Mouse (Mus musculus) c-Kit-positive CD71-positive TER-119-positive erythroid progenitor cells, embryonic 14.5 days (primary cell): Measurements from ENCODE around the gene Zbtb38.

Experiments
- DNase-seq: peaks from one replicate; pipeline ENCODE4 v3.0.0-alpha.2; 2013; ENCODE audit warnings: low spot score

Zbtb38 gene

DNA sequence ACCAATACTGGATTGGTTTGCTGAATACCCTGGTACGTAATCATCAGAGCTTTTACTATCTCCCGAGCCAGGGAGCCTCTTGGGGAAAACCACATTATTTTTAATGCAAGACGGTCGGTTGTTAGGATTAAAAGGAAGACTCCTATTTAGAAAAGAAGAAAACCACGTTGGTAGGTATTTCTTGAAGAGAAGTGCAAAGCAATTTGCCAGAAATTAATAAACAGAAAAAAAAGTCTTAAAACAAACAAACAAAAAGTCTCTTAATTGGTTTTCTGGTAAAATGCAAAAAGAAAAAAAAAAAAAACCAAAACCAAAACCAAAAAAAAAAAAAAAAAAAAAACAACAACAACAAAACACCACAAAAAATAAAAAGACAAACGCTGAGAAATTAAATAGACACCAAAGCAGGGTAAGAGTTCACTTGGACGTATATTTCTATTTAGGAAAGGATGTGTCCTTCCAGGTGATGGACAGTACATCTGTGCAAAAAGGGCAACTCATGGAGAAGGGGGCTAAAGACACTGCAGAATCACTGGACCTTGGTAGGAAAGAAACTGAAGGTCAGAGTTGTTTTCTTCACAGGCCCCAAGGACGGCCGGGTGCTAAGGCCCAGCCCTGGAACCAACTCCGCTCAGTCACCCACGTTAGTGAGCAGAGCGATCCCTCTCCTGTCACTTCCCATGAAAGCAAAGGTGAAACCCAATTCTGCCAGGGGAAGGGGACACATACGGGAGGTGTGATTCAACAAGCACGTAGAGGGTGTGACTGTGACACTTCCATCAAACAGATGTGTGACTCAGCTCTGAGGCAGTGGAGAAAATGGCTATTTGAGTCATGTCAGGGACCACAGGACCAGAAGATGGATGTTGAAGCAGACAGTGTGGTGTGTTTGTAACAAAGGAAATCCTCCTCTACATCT lies 38.9 kb downstream of the Zbtb38 start:
- no peak for DNase-seq

DNA sequence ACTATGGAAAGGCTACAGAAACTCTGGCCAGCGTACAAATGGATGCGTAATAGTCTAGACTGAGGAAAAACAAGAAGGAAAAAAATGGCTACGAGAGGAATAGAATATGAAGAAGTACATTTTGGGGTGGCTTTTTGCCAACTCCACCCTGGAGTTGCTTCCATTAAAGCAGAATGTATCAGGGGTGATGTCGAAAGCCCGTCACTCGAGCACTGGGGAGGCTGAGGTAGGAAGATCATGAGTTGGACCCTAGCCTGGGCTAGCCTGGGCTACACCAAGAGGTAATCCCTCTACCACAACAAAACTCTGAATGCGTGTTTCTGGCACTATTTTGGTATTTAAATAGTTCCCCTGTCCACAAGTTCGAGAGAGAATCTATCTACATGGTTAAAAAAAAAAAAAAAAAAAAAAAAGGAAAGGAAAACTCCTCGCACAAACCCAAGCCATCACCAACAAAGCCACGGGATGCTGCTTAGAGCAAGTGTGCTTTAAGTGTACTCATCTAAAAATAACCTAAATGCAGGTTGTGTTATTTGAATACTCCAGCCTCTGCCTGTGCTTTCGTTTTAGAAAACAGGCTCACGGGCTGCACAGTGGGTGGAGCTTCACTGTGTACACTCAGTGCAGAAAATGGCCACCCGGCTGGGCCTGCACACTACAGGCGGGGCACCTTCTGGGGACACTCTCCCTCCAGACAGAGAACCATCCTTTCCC lies 39.7 kb downstream of the Zbtb38 start:
- peak; percentile 61 for DNase-seq

DNA sequence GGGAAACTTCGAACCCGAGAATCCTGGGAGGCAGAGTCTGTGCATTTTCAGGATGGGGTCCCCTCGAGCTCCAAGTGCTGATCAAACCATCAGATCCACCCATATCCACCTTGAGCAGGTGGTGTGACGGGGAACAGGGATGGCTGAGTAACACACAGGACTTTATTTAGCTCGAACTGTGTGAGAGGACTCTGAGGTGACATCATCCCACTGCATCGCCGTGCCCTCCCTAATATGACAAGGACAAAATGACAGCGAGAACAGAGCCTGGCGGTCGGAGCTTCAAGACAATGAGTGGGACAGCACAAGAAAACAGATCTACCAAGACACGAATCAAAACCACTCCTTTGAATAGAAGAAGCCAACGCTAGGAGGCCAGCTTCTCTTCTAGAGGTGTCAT lies 40.6 kb downstream of the Zbtb38 start:
- DNase-seq: no peak

DNA sequence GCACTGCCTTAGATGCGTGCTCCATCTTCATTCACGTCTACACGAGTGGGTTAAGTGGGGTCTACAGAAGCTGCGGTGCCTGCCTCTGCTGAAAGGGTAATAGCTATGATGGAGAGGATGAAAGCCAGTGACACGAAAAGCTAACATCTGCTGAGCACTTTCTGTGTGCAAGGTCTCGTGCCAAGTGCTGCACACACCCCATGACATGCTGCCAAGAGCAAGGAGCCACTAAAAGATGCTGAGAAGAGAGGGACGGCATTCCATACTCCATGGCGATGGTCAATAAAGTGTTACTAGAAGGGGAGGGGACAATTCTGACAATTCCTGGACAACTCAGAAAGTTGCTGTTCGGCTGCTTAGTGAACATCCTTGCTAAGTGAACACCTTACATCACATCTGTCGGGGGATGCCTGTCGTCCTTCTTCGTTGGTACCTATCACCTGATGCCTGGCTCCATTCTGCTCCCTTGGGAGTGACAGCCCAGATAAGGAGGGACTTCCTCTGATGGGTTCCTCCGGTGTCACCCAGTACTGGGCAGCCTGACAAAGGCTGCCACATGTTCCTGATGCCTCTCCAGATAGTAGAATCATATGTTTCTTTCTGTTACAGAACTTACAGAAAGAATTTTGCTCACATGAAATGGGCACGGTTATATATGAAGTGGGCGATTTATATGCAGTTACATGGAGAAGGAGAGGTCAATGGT lies 42.2 kb downstream of the Zbtb38 start:
- no peak for DNase-seq

DNA sequence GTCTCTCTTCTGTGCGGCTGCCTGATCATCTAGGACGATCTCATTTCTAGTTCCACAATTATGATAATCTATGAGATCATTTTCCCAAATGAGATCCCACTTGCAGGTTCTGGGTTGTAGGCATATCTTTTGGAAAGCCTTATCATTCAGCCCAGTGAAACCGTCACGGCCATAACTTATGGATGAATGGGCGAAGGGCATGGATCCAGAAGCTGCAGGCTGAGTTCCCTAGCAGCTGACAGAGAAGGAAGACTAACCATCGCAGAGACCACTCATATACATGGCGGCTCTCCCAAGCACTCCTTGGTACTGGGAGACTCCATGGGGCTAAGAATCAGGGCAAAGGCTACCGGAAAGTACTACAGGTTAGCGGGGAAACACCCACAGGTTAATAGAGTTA lies 43.7 kb downstream of the Zbtb38 start:
- no peak for DNase-seq

DNA sequence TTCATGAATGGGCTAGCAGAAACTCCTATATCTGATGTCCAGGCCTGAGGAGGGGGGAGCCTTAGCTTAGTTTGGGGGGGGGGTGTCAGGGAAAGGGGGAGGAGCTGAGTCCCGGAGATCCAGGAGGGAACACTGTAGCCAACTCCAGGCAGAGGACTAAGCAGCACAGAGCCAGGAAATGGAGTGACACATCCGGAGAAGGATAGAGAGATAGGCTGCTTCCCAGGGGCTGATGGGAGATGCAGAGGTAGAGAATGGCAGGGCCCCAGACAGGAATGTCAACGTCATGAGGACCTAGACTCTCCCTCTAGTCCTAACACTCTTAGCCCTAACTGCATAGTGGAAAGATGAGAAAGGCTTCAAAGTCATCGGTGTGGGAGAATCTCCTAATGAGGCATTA lies 44.7 kb downstream of the Zbtb38 start:
- DNase-seq: no peak

DNA sequence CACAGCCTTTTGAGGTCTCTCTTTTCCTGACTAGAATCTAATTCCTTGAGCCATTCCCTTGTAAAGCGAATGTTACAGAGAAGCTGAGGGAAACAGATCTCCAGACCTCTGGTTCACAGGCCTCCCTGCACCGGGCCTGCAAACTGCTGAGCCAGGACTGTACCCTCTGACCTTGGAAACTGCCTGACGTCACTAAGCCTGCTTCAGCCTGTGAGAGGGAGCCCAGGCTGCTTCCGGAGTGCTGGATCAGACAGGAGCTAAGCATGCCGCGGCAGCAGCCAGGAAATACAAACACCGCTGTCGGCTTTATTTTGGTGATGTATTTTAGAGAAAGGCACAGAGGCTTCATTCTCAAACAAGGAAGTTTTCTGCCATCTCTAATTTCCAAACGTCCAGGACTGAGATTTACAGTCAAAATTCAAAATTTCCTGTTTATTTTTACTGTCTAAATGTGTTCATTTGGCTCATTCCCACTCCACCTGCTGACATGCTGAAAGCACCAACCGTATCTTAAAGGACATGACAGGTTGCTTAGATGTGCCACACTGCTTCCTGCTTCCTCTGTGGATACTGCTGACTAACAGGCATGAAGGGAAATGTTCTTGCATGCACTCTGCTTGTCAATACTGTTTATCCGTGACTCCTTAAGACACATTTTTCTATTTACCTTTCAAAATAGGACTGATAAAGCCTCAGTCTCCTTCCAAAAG lies 46.9 kb downstream of the Zbtb38 start:
- no peak for DNase-seq

DNA sequence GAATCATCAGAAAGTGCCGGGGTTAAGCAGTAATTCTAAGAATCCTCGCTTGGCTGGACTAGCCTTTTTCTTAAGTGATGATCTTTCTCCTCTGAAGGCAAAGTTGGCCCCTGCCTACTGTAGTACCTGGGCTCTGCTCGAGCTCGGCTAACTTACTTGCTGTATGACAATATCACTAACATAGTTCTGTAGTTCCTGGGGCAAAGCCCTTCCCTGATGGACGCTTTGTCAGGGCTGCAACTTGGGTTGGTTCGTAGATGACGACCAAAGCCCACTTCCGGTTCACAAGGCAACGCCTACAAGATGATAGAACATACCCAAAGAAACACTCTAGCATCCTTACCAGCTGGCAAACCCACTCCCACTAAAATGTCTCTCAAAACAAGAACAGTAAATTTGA lies 47.7 kb downstream of the Zbtb38 start:
- no peak for DNase-seq

DNA sequence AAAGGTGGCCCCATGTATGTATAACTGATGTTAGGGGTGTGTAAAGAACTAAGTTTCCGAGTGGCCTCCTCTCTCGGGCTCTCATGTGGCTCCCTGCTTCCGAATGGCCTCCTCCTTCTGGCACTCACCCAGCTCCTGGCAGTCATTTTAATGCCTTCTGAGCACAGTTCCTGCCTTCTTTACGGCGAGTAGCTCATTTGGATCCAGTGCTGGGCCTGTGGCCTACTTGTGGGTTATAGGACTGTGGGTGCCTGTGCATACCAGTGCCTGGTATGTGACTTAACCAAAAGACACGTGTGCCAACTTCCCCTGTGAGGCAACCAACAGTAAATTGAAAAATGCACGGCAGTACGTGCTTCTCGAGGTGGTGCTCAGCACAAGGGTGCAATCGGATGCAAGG lies 50.7 kb downstream of the Zbtb38 start:
- DNase-seq: no peak

DNA sequence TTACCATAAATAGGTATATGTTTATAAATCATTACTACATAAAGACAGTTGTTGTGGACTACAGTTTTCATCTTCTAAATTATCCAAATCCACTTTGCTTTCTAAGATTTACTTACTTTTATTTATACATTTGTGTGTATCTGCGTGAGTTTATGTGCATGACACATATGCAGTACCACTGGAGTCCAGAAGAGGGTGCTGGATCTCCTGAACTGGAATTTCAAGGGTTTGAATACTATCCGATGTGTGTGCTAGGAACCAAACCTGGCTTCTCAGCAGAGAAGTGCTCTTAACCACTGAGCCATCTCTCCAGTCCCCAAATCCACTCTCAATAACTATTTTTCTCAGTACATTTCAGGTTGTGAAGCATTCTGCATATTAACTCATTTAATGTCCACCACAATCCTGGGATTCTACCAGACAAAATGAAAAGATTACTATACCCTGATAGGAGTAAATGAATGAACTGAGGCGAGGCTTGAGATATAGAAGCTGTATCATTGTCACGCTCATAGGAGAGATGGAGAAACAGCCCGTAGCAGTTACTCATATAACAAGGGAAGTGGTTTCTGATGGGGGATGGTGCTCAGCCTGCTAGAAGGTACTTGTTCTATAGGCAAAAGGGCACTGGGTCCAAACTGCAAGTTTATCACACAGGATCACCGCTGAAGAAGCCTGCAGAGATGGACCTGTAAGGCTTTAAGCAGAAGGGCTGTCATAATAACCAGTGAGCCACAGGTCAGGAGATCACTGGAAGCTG lies 53.2 kb downstream of the Zbtb38 start:
- DNase-seq: no peak

DNA sequence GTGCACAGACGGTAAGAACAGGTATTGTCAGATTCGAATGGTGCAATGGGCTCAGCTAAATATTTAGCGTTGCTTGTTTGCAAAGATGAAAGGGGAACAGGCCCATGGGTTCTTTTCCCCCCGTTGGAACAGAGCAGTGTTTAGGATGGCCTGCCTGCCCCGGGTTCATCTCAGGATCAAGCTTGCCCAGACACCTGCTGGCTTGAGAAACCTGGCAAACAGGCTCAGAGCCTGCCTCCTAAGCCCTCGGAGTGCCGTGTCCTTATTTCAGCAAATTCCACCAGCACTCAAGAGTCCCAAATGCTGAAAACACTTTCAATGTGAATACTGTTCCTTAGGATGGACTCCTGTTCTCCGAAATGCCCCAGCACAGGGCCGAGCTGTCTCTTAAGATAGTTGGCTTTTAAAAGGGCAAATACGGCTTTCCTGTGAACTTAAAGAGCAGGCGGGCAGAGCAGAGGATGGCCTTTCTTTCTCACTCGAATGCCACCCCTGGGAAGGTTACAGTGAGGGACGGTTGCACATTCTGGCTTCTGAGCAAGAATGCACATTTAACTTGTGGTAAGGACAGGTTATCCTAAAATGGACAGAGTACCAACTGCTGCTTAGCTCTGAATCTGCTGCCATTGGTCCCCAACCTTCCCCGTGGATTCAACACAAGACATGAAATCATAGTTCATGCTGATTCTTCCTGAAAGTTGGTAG lies 55.7 kb downstream of the Zbtb38 start:
- DNase-seq: no peak

DNA sequence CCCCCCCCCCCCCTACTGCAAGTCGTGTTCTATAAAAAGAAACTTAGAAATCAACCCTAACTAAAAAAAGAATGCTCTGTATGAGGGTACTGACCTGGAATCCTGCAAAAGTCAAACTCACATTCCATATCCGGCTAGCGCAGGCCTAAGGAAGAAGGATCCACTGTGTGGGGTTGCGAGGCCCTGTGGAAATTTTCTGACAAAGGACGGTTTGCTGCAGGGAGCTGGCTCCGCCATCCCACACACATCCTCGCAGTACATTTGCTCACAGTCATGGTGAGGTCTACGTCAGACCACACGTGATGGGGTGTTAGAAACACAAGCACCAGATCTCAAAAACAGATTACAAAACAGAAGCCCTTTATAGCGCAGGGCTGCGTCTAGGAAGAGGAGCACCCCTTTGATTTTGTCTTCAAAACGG lies 56.5 kb downstream of the Zbtb38 start:
- DNase-seq: no peak

DNA sequence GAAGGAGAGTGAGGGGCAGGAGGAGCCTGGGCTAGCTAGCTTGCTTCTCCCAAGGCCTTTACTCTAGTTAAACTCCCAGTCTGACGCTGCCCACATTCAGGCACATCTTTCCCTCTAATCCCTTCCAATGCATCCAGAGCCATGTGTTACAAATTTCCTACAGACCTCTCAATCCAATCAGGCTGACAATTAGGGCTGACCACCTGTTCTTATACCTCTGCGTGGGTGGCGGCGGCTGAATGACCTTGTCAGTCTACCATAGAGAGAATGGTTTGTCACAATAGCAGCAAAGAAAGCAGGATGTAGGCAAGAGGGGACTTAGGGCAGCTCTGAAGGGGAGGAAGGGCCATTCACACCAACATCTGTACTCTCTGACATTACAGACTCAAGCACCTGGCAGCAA lies 62.2 kb downstream of the Zbtb38 start:
- no peak for DNase-seq

DNA sequence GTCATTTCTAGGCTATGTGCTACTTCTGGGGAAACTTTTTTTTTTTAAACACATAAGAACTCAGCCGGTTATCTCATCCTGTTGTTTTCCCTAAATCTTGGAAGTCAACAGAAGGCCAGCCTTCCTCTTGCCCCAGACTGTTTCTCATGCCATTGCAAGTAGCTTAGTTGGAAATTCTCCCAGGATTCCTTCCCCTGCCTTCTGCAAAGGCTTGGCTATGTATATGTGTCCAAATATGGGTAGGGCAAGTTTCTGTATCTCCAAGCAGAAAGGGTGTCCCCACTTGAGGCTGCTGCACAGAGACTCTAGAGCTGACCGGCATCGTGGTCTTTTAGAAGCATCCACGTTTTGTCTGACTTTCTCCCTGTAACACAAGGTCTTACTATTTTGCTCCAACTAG lies 63.6 kb downstream of the Zbtb38 start:
- no peak for DNase-seq

DNA sequence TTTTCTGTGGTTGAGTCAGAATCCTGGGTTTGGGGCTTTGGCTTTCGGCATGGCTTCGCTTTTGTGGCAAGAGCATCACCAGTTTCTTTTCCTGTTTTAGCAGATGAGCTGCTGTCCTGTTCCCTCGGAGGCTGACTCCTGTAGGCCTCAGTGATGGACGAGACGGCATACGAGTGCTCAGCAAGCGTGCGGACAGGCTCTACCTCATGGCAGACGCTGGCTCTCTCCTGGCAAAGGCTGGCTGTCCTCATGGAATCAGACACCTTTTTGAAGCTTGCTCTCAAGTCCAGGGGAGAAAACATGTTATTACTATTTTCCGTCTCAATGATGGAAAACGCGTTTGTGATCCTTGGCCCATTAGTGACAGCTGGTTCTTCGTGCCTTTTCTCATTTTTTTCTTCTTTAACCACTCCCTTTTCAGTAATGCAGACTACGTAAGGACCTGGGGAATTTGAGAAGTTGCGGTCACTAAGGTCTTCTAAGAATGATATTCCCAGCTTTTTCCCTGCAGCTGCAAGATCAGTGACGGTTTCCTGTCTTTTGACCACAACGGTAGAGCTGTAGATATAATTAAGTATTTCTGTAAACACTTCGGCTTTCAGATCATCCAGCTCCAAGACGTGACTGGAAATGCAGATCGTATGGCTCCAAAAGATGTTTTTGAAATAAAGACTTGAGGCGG lies 64.3 kb downstream of the Zbtb38 start:
- no peak for DNase-seq

DNA sequence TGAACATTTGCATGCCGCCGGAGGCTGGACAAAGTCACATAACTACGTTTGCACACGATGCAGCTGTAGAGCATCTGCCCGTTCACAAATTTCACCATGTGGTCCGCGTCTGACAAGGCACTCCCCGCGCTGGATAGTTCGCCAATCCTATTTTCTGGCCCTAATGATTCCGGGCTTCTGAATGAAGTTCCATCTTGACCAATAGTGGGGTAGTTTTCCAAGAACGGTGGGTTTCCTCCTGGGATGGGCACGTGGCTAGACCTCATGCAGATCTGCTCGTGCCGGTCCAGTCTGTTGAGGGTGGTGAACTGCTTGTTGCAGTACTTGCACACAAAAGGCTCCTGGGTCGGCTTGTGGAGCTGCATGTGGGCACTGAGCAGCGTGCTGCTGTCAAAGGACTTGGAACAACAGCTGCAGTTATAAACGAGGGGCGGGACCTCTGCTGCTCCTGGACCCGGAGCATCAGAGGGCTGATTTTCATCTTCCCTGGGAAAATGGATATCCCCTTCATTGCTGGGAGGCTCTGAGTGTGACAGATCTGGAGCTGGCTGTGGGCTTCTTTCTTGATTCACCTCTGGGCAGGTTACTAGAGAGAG lies 64.9 kb downstream of the Zbtb38 start:
- no peak for DNase-seq

DNA sequence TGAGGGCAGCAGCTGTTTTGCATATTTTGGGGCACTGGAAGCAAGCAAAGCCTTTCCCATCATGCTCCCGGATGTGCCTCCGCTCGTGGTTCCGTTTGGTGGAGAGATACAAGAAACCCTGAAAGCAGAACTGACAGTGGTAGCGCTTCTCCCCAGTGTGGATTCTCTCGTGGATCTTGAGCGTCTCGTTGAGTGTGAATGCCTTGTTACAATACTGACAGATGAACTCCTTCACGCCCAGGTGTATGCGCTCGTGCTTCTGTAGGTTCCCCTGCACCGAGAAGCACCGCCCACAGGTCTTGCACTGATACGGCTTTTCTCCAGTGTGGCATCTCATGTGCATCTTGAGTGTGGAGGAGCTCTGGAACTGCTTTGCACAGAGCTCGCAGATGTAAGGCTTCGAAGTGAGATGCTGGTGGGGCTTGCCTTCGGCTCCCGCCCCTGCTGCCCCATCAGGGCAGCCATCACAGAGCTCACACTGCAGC lies 67.0 kb downstream of the Zbtb38 start:
- no peak for DNase-seq

DNA sequence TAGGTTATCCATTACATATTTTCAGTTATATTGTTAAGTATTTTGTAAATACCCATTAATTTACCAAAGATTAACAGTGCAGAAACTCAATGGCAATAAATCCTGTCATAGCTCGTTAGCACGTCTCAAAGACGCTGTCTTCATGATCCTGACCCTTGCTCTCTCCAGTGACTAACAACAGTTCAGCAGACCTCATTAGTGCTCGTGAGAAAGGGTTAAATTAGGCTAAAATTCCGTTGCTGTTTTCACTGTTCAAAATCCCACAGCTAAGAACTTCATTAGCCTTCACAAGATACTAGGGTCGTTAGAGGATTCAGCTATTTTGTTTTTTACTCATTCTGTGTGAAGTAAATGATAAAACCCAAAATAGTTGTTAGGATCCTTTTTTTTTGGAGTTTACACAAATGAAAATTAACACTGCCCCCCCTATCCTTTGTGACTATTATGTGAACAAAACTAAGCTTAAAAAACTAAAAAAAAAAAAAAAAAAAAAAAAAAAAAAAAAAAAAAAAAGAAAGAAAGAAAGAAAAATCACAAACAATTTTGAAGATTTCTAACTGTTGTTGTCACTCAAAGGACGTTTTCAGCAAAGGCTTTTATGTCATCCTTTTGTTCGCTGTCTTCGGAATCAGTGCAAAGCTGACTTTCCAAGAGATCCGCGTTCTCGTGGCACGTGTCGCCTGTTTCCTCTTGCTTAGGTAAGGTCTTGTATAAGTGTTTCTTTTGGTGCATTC lies 67.6 kb downstream of the Zbtb38 start:
- DNase-seq: no peak
